Mouse (Mus musculus) frontal cortex, adult (tissue): ENCODE results near the gene Arhgap31.
"Not testable (repeated sequence)": the region's sequence is repeated elsewhere in the genome, so short reads cannot be mapped to it uniquely, and the experiment has no call there.

ENCODE experiments used
- ATAC-seq: cut with Nextera tagmentation; 2 replicates; pipeline ENCODE4 v1.9.2; 2017; ENCODE audit warnings: mild to moderate bottlenecking, moderate library complexity, mixed read lengths; ENCODE audit not compliant: low TSS enrichment

The Arhgap31 gene

DNA sequence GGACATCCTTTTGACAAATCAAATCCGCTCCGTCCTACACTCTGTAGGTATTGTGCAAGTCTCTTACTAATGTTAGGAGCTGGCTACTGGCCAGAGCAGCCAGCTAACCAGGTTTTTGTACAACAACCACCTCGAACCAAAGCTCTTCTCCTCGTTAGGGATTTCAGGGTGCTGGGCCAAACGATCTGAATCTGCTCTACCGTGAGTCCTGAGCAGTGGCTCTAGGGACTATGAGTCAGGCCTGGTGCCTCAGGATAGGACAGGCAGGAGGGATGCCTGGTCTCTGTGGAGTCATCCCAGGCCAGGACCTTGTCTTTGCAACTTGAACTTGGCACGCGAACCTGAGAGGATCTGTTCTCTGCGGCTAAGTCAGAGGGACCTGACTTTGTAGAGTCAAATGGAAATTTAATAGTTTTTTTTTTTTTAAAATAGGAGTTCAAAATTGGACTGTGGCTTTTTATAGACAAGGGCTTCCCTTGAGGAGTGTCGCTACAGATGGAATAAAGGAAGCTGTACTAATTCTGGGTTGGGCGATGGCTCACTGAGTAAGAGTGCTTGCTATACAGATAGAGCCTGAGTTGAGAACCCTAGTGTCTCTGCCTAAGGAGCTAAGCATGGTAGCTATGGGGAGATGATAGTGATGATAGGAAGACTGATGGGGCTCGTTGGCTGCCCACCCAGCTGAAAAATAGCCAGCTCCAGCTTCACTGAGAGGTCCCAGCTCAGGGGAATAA is 24.4 kb downstream of the Arhgap31 start:
- ATAC-seq: peak; percentile 80

DNA sequence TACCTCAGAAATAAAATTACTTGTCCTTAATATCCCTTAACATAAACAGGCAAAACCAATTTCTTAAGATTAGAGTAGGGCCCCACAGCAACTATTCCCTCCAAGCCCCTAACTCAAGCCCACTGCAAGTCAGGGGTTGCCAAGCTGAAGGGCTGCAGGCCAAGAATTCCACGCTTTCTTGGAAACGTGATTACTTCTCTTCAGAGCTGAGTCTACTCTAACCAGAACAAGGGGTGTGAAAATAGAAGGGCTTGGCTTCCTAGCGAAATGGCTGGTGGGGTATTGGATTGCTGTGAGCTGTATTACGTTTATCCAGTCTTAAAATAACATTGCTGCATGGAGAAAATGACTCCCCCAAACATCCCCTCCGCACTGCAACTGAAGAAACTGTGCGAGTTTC is 25.4 kb downstream of the Arhgap31 start:
- 0 out of 2 replicates have a peak, but pooled peaks have one; percentile 38 for ATAC-seq

- no peak for ATAC-seq
Measured at GRCm38 (mm10) chr16:38683094-38683493, 30.0 kb downstream of the Arhgap31 start.

DNA sequence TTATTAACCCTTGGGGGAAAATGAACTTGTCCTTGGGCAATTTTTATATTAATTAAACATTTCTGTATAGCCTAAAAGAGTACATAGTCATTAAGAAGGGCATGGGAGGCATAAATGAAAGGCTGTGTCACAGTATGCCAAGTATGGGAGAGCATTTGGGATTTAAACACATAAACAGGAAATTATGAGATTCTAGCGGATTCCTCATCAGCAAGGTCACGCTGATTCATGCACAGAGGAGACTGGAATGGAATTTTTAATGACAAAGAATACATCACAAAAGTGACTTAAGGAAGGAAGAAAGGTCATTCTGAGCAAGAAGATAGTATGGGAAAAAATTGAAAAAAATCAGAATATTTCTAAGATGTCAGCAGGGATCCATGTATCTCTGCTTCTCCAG is 31.8 kb downstream of the Arhgap31 start:
- no peak for ATAC-seq

- no peak for ATAC-seq
Measured at GRCm38 (mm10) chr16:38679431-38680021, 33.5 kb downstream of the Arhgap31 start.

GRCm38 (mm10) chr16:38678853-38679252 is 34.2 kb downstream of the Arhgap31 start:
- ATAC-seq: no peak

DNA sequence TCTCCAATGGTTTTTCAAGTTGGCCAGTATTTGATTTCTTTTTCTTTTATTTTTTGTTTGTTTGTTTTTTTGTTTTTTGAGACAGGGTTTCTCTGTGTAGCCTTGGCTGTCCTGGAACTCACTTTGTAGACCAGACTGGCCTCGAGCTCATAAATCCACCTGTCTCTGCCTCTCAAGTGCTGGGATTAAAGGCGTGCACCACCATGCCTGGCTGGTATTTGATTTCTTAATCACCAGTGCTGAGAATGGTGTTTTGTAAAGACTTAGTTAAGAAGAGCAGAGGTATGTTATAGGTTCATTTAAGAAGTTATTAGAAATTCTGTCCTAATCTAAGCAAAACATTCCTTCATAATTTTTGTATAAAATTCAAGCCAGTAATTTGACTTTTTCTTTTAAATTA is 35.1 kb downstream of the Arhgap31 start:
- ATAC-seq: not testable (repeated sequence)

DNA sequence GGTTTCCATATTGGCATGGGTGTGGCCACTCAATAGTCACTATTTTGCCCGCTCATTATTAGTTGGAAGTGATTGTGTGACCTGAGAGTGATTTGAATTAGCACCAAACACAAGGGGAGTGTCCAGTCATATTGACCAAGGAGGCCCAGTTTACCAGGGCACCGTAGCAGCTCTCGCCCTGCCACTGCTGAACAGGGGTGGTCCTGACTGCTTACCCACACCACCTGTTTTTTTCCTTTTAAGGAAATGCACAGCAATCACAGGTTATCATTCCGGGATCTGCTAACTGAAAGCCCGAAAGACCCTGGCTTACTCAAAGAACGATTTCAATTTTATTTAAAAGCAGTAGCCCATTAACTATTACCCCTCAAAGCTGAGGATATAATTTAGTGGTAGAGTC is 35.9 kb downstream of the Arhgap31 start:
- ATAC-seq: no peak

- no peak for ATAC-seq
Measured at GRCm38 (mm10) chr16:38676647-38677046, 36.4 kb downstream of the Arhgap31 start.

- no peak for ATAC-seq
Measured at GRCm38 (mm10) chr16:38675600-38676335, 37.3 kb downstream of the Arhgap31 start.

GRCm38 (mm10) chr16:38674891-38675290 is 38.2 kb downstream of the Arhgap31 start:
- no peak for ATAC-seq

- ATAC-seq: peak; percentile 91
Measured at GRCm38 (mm10) chr16:38673511-38673910, 39.6 kb downstream of the Arhgap31 start.

DNA sequence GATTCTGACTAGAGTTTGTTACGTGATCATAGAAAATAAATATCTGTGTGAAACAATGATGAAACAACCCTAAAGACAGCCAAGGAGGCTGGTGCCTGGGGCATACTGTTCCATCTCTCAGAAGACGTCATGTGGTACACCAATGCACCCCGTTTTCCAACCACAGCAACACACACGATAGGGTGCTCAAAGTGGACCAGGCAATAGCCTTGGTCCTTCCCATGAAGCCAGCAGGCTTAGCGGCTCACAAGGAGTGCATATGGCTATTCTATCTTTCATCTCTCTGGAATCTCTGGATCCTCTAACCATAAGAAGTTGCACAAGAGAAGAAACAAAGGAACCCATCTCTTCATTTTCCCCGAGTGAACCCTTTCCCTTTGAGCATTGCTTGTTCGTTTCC is 40.1 kb downstream of the Arhgap31 start:
- no peak for ATAC-seq

GRCm38 (mm10) chr16:38672370-38672769 is 40.7 kb downstream of the Arhgap31 start:
- no peak for ATAC-seq

DNA sequence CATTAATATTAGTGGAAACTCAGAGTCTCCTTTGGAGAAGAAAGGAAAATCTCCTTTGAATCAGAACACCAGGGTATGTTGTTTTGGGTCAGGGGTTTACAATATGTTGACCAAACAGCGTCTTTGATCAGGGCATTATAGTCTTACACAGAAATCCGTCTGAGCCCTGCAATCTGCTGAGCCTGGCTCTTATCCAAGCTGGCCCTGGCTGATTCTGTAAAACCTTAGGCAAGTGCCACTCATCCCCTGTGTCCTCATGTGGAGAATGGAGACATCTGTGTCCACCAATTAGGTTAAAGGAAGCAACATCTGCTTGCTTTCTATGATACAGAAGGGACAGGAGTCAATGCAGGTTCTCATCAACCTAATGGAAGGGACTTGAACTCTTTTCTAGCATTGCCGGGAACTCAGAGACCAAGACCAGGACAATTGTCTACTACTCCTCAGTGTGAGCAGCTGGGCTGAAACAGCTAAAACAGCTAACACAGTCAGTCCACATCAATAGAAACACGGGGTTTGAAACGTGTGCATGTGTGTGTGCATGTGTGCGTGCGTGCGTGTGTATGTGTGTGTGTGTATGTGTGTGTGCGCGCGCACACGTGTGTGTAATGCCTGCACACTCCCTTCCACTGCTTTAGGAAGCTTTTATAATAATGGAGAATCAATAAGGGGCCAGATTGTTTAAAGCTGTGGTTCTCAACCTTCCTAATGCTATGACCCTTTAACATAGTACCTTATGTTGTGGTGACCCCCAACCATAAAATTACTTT is 42.3 kb downstream of the Arhgap31 start:
- no peak for ATAC-seq

- ATAC-seq: no peak
Measured at GRCm38 (mm10) chr16:38668871-38669675, 44.0 kb downstream of the Arhgap31 start.

GRCm38 (mm10) chr16:38666523-38666922 is 46.6 kb downstream of the Arhgap31 start:
- ATAC-seq: no peak

DNA sequence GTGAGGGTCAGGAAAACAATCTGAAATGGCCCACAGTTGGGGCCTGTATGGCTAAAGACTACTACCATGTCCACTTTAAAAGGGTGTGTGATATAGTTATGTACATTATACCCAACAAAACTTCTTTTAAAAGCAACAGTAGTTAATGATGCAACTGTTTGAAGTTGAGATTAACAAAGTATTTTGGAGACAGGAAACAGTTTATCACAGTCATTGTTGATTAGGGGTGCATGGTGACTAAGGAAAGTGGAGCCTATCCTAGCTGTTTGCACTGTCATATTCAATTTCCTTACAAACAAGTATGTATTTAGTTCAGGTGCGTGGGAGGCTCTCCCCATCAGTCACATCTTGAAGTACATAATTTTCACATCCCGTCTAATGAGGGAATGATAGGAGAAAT is 47.1 kb downstream of the Arhgap31 start:
- no peak for ATAC-seq

DNA sequence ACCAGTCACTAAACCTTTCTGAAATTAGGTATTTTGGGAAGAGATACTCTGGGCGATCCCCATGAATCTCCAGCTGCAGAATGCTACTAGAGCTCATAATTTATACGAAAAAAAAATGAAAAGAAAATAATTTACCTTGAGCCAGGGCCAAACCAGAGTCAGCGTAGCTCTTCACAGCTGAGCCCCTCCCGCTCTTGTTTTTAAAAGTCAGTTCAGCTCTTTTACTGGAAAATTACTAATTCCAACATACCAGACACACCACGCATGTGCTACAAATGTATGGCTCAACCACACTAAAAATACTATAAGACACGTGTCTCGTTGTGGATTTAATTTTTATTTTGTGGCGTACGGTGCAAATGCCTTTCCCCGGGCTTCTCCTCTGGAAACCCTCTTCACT is 50.5 kb downstream of the Arhgap31 start:
- ATAC-seq: no peak

DNA sequence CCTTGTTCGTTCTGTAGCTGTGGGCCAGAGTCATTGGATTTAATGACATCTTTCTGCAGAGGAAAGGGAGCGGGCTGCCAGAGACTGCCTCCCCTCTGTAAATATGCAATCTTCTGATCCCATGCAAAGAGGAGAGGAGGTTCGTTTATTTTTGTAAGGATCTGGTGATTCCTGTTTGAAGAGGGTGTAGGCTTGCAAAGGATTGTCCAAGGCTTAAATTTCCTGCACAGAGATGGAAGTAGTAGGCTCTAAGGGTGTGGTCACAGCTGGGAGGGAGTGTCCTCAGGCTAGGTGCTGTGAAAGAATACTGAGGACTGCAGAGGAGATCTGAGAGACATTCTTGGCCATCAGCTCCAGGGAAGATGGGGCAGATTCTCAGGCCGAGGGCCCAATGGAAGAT is 58.8 kb downstream of the Arhgap31 start:
- ATAC-seq: no peak

DNA sequence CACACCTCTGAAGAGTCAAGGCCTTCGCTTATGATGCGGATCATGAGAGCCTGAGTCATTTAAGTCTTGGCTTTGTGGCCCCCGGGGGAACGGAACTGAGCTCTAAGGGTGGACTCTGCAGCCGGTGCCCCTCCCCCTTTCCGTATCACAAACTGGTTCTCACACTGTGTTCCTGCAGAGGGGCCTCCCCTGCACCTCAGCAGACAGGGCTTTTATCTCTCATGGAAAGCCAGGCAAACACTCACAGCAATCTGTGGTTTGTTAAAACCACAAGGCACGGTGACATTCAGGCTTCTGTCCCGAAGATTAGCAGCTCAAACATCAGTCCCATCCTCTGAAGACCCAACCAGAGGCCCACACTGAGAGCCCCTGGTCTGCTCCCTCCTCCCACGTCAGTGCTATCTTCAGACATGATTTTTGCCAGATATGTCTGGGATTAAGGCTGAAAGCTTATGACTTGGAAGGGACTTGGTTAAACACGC is 59.6 kb downstream of the Arhgap31 start:
- ATAC-seq: no peak
